Mouse (Mus musculus): ENCODE results near the gene Slc11a2. TPM values are rescaled to one million over a fixed set of nuclear protein-coding genes. Genes with fewer than 3 reads are reported as not detected.
A peak's percentile ranks its signal among the peaks of the same experiment; 100 is the strongest.

Slc11a2 gene
- polyA plus RNA-seq, 1 experiment from 2014 or later = 29.4 TPM

DNA sequence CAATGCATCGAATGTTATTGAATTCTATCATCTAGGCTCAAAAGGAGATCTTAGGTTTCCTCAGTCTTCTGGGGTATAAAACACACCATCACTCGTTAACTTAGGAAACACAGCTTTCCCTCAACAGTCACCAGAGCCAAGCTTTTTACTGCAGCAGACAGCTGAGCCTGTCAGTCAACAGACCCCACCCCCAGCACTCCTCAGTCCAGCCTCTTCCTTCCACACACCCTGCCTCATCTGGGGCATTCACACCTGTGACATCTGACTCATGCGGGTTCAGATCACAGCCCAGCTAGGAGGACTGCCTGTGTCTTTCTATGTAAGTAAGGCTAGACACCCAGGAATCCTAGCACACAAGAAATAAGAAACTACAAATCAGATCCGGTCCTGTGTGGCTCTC is 10.9 kb downstream of the Slc11a2 start:
- no peak for DNase-seq (ENCODE audit: extremely low spot score, low spot score)
- no peaks in the 10 kb centered on the region for H3K9me3 ChIP-seq
- H3K27ac ChIP-seq = no peak overlapping the region
- 86% methylated on average over 4 of the region's 4 CpGs for WGBS
- no peak overlapping the region for H3K4me3 ChIP-seq
- H3K36me3 ChIP-seq (replicated peaks) = peaks cover 31% of the 10 kb centered on the region
- peaks cover 8% of the 10 kb centered on the region; the same call in 1 of the 2 replicates for H3K4me1 ChIP-seq
- H3K27me3 ChIP-seq (ENCODE audit: poor library complexity, severe bottlenecking) = no peaks in the 10 kb centered on the region

DNA sequence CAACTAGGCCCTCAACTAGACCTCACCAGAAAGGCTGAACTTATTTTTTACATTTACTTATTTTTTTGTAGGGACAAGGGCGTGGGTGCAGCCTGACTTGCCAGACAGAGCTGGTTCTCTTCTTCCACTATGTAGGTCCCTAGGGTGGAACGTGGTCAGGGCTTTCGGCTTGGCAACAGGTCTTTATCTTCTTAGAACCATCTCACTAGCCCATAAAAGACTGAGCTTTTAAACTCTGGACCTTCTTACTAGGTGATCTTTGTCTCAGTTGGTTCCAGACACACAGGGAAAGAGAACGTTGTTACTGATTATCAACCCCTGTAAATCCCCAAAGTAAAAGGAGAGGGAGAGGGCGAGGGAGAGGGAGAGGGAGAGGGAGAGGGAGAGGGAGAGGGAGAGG is 11.6 kb downstream of the Slc11a2 start:
- no peak overlapping the region for H3K4me3 ChIP-seq
- H3K27ac ChIP-seq = no peak overlapping the region
- H3K9me3 ChIP-seq = no peaks in the 10 kb centered on the region
- peaks cover 38% of the 10 kb centered on the region for H3K36me3 ChIP-seq (replicated peaks)
- 89% methylated on average over 4 of the region's 5 CpGs for WGBS
- no peak for DNase-seq (ENCODE audit: extremely low spot score, low spot score)
- peaks cover 8% of the 10 kb centered on the region; the same call in 1 of the 2 replicates for H3K4me1 ChIP-seq
- H3K27me3 ChIP-seq (ENCODE audit: poor library complexity, severe bottlenecking) = no peaks in the 10 kb centered on the region

DNA sequence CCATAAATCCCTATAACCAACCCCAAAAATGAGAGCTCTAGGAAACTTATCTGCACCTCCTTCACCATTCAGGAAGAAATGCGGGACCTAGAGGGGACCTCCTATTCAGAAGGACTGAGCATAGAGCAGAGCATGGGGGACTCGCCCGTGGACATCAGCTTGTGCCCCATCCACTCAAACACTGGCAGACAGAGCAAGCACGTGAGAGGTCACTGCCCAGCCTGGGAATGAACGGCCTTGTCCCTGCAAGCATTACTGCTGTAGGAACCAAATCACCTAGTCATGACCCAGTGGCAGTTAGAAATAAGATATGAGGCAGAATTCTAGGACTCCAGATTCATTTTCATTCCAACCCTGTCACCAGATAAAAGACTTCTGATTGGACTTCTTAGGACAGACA is 13.1 kb downstream of the Slc11a2 start:
- peaks cover 3% of the 10 kb centered on the region; the same call in 1 of the 2 replicates for H3K4me1 ChIP-seq
- no peaks in the 10 kb centered on the region for H3K9me3 ChIP-seq
- no peak overlapping the region for H3K27ac ChIP-seq
- no peak for DNase-seq (ENCODE audit: extremely low spot score, low spot score)
- H3K4me3 ChIP-seq = no peak overlapping the region
- 93% methylated on average over 5 of the region's 5 CpGs for WGBS
- no peaks in the 10 kb centered on the region for H3K27me3 ChIP-seq (ENCODE audit: poor library complexity, severe bottlenecking)
- peaks cover 51% of the 10 kb centered on the region for H3K36me3 ChIP-seq (replicated peaks)

DNA sequence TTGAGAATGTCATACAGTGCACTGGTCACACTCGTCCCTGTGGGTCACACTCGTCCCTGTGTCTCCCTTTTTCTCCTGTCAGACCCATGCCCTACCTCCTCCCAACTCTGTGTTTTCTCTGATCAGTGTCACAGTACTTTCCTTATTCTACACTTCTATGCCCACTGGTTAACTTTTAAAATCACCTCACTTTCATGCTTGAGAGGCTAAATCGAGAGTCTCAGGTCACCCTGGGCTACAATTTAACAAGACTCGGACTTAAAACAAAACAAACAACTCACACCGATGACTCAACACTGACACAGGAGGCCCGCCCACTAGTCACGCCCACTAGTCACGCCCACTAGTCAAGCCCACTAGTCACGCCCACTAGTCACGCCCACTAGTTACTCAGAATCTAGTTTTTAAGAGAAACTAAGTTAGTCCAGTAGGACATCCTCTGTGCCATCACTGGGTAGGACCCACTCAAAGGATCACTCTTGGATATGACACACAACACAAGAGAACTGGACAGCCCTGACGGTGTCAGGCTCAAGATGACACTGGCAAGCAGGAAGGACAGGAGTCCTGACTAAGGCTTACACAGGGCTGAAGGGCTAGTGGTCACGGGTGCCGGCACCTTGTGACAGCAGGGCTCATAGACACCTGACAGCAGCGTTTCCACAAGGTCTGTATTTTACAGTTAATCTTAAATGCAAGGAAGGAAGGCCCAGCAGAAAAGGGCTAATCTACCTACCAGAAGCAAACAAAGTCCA is 13.8 kb downstream of the Slc11a2 start:
- peak; percentile 25 for DNase-seq (ENCODE audit: extremely low spot score, low spot score)
- Histone ChIP-seq H3K27ac (no peak overlapping the region), H3K36me3 (replicated peaks) (peaks cover 54% of the 10 kb centered on the region), H3K4me1 (peaks cover 3% of the 10 kb centered on the region; the same call in 1 of the 2 replicates), H3K27me3 (ENCODE audit: poor library complexity, severe bottlenecking) (no peaks in the 10 kb centered on the region), H3K4me3 (no peak overlapping the region), H3K9me3 (no peaks in the 10 kb centered on the region)
- WGBS = 68% methylated on average over 14 of the region's 14 CpGs

DNA sequence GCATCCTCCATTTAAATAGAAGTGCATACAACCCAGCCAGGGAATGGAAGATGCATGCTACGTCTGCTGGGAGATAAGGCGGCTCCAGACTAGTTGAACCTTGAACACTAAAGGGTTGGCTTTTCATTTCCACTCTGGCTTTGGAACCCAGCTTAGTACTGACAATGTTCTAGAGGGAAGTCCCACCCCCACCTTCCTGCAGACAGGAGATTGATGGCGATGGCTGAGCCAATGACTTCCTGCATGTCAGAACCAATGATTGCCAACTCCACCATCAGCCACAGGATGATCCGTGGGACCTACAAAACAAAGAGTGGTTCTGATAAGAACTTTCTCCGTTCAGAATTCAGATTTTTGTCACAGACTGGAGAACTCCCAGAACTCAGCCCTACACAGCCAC is 18.8 kb downstream of the Slc11a2 start:
- no peak for DNase-seq (ENCODE audit: extremely low spot score, low spot score)
- no peak overlapping the region for H3K4me3 ChIP-seq
- no peaks in the 10 kb centered on the region for H3K27me3 ChIP-seq (ENCODE audit: poor library complexity, severe bottlenecking)
- H3K27ac ChIP-seq = no peak overlapping the region
- no peaks in the 10 kb centered on the region for H3K4me1 ChIP-seq
- 89% methylated on average over 5 of the region's 5 CpGs for WGBS
- peaks cover 94% of the 10 kb centered on the region for H3K36me3 ChIP-seq (replicated peaks)
- H3K9me3 ChIP-seq = no peaks in the 10 kb centered on the region

DNA sequence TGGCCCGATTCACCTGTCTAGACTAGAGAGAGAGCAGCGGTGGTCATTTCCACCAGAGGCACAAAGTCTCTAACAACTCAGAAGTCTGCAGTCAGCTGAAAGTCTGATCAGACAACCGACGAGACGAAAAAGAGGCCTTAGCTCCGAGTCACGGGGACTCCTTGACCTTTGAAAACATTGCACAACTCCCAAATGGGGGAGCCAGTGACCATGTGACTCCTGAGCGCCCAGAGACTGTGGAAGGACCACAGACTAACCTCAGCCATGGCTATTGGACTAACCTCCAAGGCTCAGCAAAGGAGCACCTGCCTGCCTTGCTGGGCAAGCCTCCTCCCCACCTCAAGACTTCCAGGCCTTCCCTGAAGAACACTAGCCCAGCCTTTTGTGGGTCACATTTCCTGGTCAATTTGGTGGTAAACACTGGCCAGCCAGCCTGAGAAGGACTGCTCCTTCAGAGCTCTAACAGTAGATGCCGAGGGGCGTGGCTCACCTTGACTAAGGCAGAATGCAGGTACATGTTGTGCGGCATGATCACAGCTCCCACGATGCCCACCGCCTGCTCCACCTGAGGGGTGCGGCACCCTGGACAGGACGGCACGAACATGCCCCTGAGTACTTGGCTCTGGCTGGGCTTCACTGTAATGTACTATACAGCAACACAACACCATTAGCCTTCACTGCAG is 21.4 kb downstream of the Slc11a2 start:
- WGBS = 95% methylated on average over 16 of the region's 16 CpGs
- Histone ChIP-seq H3K27ac (no peak overlapping the region), H3K27me3 (ENCODE audit: poor library complexity, severe bottlenecking) (no peaks in the 10 kb centered on the region), H3K4me3 (no peak overlapping the region), H3K4me1 (no peaks in the 10 kb centered on the region), H3K9me3 (no peaks in the 10 kb centered on the region), H3K36me3 (replicated peaks) (peaks cover 94% of the 10 kb centered on the region)
- no peak for DNase-seq (ENCODE audit: extremely low spot score, low spot score)

DNA sequence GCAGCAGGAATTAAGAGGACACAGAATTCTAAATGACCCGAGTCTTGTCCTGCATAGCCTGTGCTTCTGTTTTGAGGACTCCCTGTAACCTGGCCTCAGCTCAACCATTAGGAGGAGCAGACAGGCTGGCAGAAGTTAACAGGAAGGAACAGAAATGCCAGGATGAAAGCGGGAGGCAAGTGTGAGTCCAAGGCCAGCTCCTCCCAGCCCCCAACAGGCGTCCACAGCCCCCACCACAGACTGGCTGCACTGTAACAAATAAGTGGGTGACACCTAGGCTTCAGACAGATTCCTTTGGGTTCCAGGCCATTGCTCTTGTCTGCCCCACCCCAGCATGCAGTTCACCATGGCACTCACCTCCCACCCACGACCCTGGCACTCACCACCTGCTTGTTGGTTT is 22.1 kb downstream of the Slc11a2 start:
- H3K9me3 ChIP-seq = no peaks in the 10 kb centered on the region
- no peak for DNase-seq (ENCODE audit: extremely low spot score, low spot score)
- peaks cover 94% of the 10 kb centered on the region for H3K36me3 ChIP-seq (replicated peaks)
- no peaks in the 10 kb centered on the region for H3K27me3 ChIP-seq (ENCODE audit: poor library complexity, severe bottlenecking)
- no peaks in the 10 kb centered on the region for H3K4me1 ChIP-seq
- no peak overlapping the region for H3K27ac ChIP-seq
- no peak overlapping the region for H3K4me3 ChIP-seq
- WGBS = 91% methylated on average over 4 of the region's 4 CpGs

DNA sequence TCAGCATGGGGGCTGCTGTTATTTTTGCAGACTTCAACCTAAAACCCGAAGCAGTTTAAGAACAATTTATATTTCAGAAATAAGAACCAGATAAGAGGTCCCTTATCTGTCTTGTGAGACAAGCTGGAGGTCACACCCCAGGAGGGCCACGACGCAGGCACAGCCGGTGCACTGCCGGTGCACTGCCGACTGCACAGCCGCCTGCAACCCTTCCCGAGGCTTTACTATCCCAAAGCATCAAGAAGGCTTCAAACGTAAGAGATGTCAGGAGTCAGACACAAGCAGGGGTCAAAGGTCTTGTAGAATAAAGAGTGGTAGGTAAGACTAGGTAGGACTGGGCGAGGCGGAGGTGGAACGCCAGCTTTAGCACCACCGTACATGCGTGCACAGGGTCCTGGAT is 22.5 kb downstream of the Slc11a2 start:
- WGBS = 94% methylated on average over 14 of the region's 14 CpGs
- Histone ChIP-seq H3K27me3 (ENCODE audit: poor library complexity, severe bottlenecking) (no peaks in the 10 kb centered on the region), H3K4me1 (no peaks in the 10 kb centered on the region), H3K36me3 (replicated peaks) (peaks cover 94% of the 10 kb centered on the region), H3K9me3 (no peaks in the 10 kb centered on the region), H3K4me3 (no peak overlapping the region), H3K27ac (no peak overlapping the region)
- DNase-seq (ENCODE audit: extremely low spot score, low spot score) = no peak

DNA sequence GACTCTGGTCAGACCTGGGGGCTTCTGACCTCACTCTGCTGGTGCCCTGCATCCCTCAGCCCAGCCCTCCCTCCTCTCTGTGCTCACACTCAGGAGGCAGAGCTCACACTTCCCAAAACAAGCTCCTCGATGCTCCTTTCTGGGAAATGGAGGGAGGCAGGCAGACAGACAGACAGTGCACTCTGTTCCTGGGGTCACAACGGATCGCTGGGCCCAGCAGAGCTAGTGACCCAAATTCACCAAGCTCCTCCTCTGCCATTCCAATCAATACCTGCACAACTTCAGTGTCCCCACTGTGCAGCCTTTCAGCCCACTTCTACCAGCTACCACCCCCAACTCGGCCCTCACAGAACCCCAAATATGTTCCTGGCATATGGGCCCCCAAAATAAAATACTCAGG is 23.1 kb downstream of the Slc11a2 start:
- H3K27ac ChIP-seq = no peak overlapping the region
- WGBS = 94% methylated on average over 4 of the region's 4 CpGs
- H3K36me3 ChIP-seq (replicated peaks) = peaks cover 96% of the 10 kb centered on the region
- no peaks in the 10 kb centered on the region for H3K4me1 ChIP-seq
- no peaks in the 10 kb centered on the region for H3K27me3 ChIP-seq (ENCODE audit: poor library complexity, severe bottlenecking)
- no peak overlapping the region for H3K4me3 ChIP-seq
- no peaks in the 10 kb centered on the region for H3K9me3 ChIP-seq
- no peak for DNase-seq (ENCODE audit: extremely low spot score, low spot score)

DNA sequence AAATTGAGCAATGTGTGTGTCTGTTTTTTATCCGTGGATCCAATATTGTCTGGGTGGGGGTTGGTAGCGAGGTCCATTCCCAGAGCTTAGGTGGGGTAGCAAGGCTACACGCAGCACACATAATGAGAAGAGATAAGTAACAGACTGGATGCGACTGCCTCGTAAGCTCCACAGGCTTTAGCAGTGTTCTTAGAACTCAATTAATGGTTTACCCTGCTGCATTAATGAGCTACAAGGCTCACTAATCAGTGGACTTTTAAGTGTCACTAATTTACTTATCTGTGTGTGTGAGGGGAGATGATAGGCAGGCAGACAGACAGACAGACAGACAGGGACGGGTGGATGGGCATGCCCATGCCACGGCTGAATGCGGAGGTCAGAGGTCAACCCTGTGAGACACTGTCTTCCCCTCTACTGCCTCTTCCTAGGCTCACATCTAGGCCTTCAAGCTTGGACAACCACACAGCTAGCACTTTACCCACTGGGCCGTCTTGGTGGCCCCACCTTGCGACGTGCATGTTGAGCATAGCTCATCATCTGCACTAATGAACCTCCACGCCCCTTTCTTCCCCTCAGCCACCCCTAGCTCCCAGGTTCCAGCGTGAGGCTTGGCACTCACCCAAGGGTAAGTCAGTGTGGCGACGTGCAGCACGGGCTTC is 24.2 kb downstream of the Slc11a2 start:
- WGBS = 93% methylated on average over 16 of the region's 16 CpGs
- Histone ChIP-seq H3K4me1 (no peaks in the 10 kb centered on the region), H3K27ac (no peak overlapping the region), H3K9me3 (no peaks in the 10 kb centered on the region), H3K4me3 (no peak overlapping the region), H3K36me3 (replicated peaks) (peaks cover 100% of the 10 kb centered on the region), H3K27me3 (ENCODE audit: poor library complexity, severe bottlenecking) (no peaks in the 10 kb centered on the region)
- no peak for DNase-seq (ENCODE audit: extremely low spot score, low spot score)

DNA sequence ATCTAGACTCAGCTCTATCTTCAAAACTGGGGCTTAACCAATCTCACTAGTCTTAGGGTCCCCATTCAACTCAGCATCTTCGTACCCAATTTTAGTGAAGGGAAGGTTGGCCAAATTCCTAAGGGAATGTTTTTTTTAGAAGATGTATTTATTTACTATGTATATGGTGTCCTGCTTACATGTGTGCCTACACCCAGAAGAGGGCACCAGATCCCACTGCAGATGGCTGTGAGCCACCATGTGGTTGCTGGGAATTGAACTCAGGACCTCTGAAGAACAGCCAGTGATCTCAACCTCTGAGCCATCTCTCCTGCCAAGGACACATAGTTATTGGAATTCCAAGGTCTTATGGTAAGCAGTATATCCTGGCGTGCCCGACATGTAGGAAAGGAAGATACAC is 29.3 kb downstream of the Slc11a2 start:
- Histone ChIP-seq H3K27me3 (ENCODE audit: poor library complexity, severe bottlenecking) (no peaks in the 10 kb centered on the region), H3K36me3 (replicated peaks) (peaks cover 84% of the 10 kb centered on the region), H3K9me3 (no peaks in the 10 kb centered on the region), H3K27ac (no peak overlapping the region), H3K4me1 (no peaks in the 10 kb centered on the region), H3K4me3 (no peak overlapping the region)
- 93% methylated on average over 3 of the region's 3 CpGs for WGBS
- no peak for DNase-seq (ENCODE audit: extremely low spot score, low spot score)

DNA sequence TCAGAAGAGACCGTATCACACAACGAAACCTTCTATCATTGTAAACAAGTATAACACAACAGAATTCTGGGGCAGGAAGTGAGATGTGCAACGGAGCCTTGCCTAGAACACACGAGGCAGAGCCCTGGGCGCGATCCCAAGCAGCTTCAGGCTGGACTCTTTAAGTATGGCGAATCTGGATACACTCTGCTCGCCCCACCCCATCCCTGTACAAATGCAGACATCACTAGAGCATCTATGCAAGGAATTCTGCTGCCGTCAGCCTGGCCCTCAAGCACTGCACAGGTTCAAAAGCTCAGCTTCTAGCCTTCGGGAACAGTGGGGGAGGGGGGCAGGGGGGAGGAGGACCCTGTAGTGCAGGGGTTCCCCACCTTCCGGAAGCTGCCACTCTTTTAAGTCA is 31.9 kb downstream of the Slc11a2 start:
- Histone ChIP-seq H3K27ac (no peak overlapping the region), H3K36me3 (replicated peaks) (peaks cover 58% of the 10 kb centered on the region), H3K4me1 (peaks cover 13% of the 10 kb centered on the region), H3K9me3 (no peaks in the 10 kb centered on the region), H3K27me3 (ENCODE audit: poor library complexity, severe bottlenecking) (no peaks in the 10 kb centered on the region), H3K4me3 (no peak overlapping the region)
- WGBS = 91% methylated on average over 11 of the region's 11 CpGs
- no peak for DNase-seq (ENCODE audit: extremely low spot score, low spot score)

DNA sequence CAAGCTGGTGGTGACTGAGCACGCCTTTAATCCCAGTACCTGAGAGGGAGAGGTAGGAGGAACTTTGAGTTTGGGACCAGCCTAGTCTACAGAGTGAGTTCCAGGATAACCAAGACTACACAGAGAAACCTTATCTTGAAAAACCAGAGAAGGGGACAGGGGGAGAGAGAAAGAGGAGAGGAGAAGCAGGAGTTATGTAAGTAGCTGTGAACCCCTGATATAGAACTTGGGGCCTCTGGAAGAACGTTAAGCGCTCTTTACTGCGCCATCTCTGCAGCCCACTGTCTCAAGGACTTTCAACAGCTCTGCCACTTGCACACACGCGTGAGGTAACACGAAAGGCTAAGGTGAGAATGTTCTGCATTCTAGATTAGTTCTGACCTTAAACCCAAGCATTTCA is 33.3 kb downstream of the Slc11a2 start:
- H3K27me3 ChIP-seq (ENCODE audit: poor library complexity, severe bottlenecking) = no peaks in the 10 kb centered on the region
- H3K4me1 ChIP-seq = peaks cover 13% of the 10 kb centered on the region
- no peak overlapping the region for H3K4me3 ChIP-seq
- no peak for DNase-seq (ENCODE audit: extremely low spot score, low spot score)
- peaks cover 44% of the 10 kb centered on the region for H3K36me3 ChIP-seq (replicated peaks)
- no peak overlapping the region for H3K27ac ChIP-seq
- 94% methylated on average over 7 of the region's 7 CpGs for WGBS
- H3K9me3 ChIP-seq = no peaks in the 10 kb centered on the region

Measured in forebrain, embryonic 10.5 days (tissue).